Mouse (Mus musculus) hindbrain, postnatal 0 days (tissue): Measurements from ENCODE around the gene Mmab. TPM values are rescaled to one million over a fixed set of nuclear protein-coding genes. Genes with fewer than 3 reads are reported as not detected.

ENCODE experiments used
- ATAC-seq: fragments of 200-750 bp; cut with Nextera tagmentation; 2 replicates; pipeline ENCODE4 v1.8.0; 2017; ENCODE audit warnings: mild to moderate bottlenecking, moderate TSS enrichment, moderate library complexity
- DNase-seq: peaks from one replicate; pipeline ENCODE4 v3.0.0-alpha.2; 2015; ENCODE audit warnings: low spot score
- H3K27ac ChIP-seq: fragments of 300-500 bp; sonication (generic); 2 replicates; pipeline ENCODE4 v1.5.1; 2014; ENCODE audit warnings: mild to moderate bottlenecking
- H3K27me3 ChIP-seq: fragments of 300-500 bp; sonication (generic); 2 replicates; pipeline ENCODE4 v1.6.1; 2014; ENCODE audit warnings: low read length, mixed read lengths; ENCODE audit not compliant: insufficient read depth
- H3K36me3 ChIP-seq: fragments of 300-500 bp; sonication (generic); 2 replicates; pipeline ENCODE4 v1.6.1; 2014; ENCODE audit warnings: low read length, mixed read lengths; ENCODE audit not compliant: insufficient read depth
- H3K4me1 ChIP-seq: fragments of 300-500 bp; sonication (generic); 2 replicates; pipeline ENCODE4 v1.6.1; 2014; ENCODE audit warnings: antibody characterized with exemption, low read length, mixed read lengths; ENCODE audit not compliant: insufficient read depth
- H3K4me2 ChIP-seq: fragments of 300-500 bp; sonication (generic); 2 replicates; pipeline ENCODE4 v1.6.1; 2014; ENCODE audit warnings: low read depth, mild to moderate bottlenecking, low read length, moderate library complexity, mixed read lengths
- H3K4me3 ChIP-seq: fragments of 300-500 bp; sonication (generic); 2 replicates; pipeline ENCODE4 v1.5.1; 2014; ENCODE audit warnings: low read length
- H3K9ac ChIP-seq: fragments of 300-500 bp; sonication (generic); replicated peaks from 2 replicates; pipeline ENCODE4 v1.6.1; 2014; ENCODE audit warnings: mild to moderate bottlenecking, low read length, moderate library complexity, mixed read lengths
- H3K9me3 ChIP-seq: fragments of 300-500 bp; sonication (generic); 2 replicates; pipeline ENCODE4 v1.6.1; 2016; ENCODE audit warnings: low read length, mixed read lengths
- CTCF ChIP-seq: IDR thresholded peaks from 2 replicates; pipeline ENCODE4 v1.5.1; 2016; ENCODE audit warnings: antibody characterized with exemption, control low read depth, low read depth
- WGBS: fragments of 180-500 bp; shearing (Covaris S2); extraction: QIAGEN DNeasy Blood & Tissue Kit; methylation state at CpG from one replicate; pipeline ENCODE4 v1.1.7; 2014; 5-methylcytosine and 5-hydroxymethylcytosine counted together
- polyA plus RNA-seq: library from polyadenylated mRNA; unstranded; fragments of >200 nt; fragmentation: Nextera tagmentation; extraction: Ambion mirVana; gene quantifications from 2 replicates; pipeline ENCODE4 v1.2.1, GENCODE M21; 2015
- total RNA-seq: library from RNA; depleted of rRNA; stranded (reverse); fragments of >200 nt; gene quantifications from 2 replicates; pipeline ENCODE4 v1.2.3, GENCODE M21; 2014

The Mmab gene
- total and polyA plus RNA-seq, 2 experiments from 2014 or later = 36.8 to 39.1 TPM

DNA sequence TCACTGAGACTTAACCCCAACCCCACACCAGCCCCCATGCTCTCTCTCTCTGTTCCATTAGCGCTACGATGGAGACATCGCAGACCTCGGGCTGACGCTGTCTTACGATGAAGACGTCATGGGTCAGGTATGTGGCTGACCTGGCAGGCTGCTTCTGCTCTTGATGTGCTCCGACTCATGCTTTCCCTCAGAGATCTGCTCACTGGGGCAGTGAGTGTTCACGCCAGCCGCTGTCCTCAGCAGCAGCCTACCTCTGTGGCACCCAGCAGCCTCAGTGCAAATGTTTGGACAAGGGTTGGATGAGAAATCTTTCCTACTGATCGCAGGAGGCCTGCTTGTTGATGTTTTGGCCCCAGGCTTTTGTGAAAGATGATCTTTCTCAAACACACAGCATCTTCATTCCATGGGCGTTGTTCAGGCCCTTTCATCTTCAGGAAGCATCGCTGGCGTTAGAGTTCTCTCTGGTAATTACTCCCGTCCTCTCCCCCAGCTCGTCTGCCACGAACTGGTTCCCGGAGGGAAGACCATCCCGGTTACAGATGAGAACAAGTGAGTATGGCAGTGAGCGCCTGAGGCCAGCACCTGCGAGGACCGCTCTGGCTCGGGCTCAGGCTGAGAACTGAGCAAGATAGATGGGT lies 31.4 kb downstream of the Mmab start:
- H3K36me3 ChIP-seq = peaks cover 83% of the 10 kb centered on the region
- no peak for TF ChIP-seq CTCF
- no peak for DNase-seq
- no peak overlapping the region for H3K4me3 ChIP-seq
- ATAC-seq = no peak
- H3K4me2 ChIP-seq = no peak overlapping the region
- no peaks in the 10 kb centered on the region for H3K27me3 ChIP-seq
- WGBS = 84% methylated on average over 23 of the region's 23 CpGs
- no peaks in the 10 kb centered on the region for H3K9me3 ChIP-seq
- no peak overlapping the region for H3K27ac ChIP-seq
- no peak overlapping the region for H3K9ac ChIP-seq
- no peaks in the 10 kb centered on the region for H3K4me1 ChIP-seq

DNA sequence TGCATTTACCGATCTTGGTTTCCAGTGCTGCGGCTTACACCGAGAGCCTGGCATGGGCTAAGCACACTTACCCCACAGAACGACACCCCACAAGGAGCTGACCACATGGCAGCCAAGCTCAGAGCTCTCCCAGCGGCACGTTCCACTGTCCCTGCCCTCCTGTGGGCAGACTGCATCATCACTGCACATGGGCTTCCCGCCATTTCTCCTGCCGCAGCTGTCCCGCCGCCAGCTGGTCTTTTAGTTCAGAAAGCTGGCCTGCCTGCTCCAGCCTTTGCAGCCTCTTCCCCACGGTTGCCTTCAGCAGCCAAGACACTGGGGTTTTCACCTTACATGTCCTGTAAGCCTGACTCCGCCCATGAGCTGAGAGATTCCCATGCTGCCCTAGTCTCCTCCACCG lies 33.4 kb downstream of the Mmab start:
- TF ChIP-seq CTCF = no peak
- Histone ChIP-seq H3K36me3 (peaks cover 77% of the 10 kb centered on the region), H3K4me3 (no peak overlapping the region), H3K27ac (no peak overlapping the region), H3K4me1 (no peaks in the 10 kb centered on the region), H3K27me3 (no peaks in the 10 kb centered on the region), H3K9me3 (no peaks in the 10 kb centered on the region), H3K4me2 (no peak overlapping the region), H3K9ac (no peak overlapping the region)
- ATAC-seq (no peak), DNase-seq (no peak)
- 80% methylated on average over 13 of the region's 13 CpGs for WGBS

GRCm38 (mm10) chr5:114408846-114409245 lies 35.0 kb downstream of the Mmab start:
- Histone ChIP-seq H3K9ac (no peak overlapping the region), H3K4me2 (no peak overlapping the region), H3K27me3 (no peaks in the 10 kb centered on the region), H3K4me1 (no peaks in the 10 kb centered on the region), H3K36me3 (peaks cover 77% of the 10 kb centered on the region), H3K27ac (no peak overlapping the region), H3K9me3 (no peaks in the 10 kb centered on the region), H3K4me3 (no peak overlapping the region)
- WGBS = 96% methylated on average over 11 of the region's 11 CpGs
- no peak for DNase-seq
- ATAC-seq = no peak
- TF ChIP-seq CTCF = no peak

DNA sequence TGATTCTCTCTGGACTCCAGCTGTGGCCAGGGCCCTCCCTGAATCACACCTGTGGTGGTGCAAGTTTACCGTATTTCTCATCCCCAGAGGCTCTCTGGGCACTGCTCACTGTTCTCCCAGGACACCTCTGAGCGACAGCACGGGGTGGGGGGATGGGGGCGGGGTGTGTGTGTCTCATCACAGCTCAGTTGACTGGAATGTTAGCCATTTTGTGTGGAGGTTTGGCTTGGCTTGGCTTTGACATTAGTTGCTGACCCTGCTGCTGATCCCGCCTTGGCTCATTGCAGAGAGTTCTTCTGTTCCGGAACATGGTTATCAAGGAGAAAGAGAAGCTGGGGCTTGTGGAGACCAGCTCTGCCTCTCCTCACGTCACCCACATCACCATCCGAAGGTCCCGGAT lies 36.0 kb downstream of the Mmab start:
- 86% methylated on average over 9 of the region's 9 CpGs for WGBS
- TF ChIP-seq CTCF = no peak
- Histone ChIP-seq H3K9me3 (no peaks in the 10 kb centered on the region), H3K4me2 (no peak overlapping the region), H3K27me3 (no peaks in the 10 kb centered on the region), H3K27ac (peak overlapping the region; percentile 36; the same call in 1 of the 2 replicates), H3K4me3 (no peak overlapping the region), H3K9ac (no peak overlapping the region), H3K4me1 (no peaks in the 10 kb centered on the region), H3K36me3 (peaks cover 84% of the 10 kb centered on the region)
- ATAC-seq = no peak
- no peak for DNase-seq

DNA sequence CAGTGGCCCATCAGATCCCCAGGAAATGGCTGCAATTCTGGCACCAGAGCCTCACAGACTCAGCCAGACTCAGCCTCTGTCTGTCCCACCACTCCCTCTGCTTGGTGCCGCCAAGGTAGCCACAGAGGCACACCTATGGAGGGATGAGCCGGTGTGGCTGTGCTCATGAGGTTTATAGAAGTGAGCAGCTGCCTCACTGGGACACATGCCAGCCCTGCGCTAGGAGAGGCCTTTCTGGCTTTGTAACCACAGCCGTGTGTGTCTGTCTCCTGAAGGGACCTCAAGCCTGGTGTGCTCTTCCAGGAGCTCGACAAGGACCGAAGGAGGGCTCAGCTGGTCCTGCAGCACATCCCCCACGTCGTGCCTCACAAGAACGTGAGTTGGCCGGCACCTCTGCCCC lies 36.6 kb downstream of the Mmab start:
- no peaks in the 10 kb centered on the region for H3K27me3 ChIP-seq
- H3K9me3 ChIP-seq = no peaks in the 10 kb centered on the region
- TF ChIP-seq CTCF = no peak
- peak; percentile 56 for DNase-seq
- no peak overlapping the region for H3K4me3 ChIP-seq
- H3K9ac ChIP-seq = no peak overlapping the region
- no peak overlapping the region for H3K4me2 ChIP-seq
- no peaks in the 10 kb centered on the region for H3K4me1 ChIP-seq
- ATAC-seq = no peak
- H3K27ac ChIP-seq = peak overlapping the region; percentile 36; the same call in 1 of the 2 replicates
- WGBS = 56% methylated on average over 10 of the region's 10 CpGs
- H3K36me3 ChIP-seq = peaks cover 84% of the 10 kb centered on the region

- ATAC-seq (no peak), DNase-seq (no peak)
- Histone ChIP-seq H3K4me2 (no peak overlapping the region), H3K4me1 (no peaks in the 10 kb centered on the region), H3K4me3 (no peak overlapping the region), H3K9me3 (no peaks in the 10 kb centered on the region), H3K27me3 (no peaks in the 10 kb centered on the region), H3K27ac (0 out of 2 replicates have a peak overlapping the region, but pooled peaks have one; percentile 36), H3K36me3 (peaks cover 84% of the 10 kb centered on the region), H3K9ac (no peak overlapping the region)
- no peak for TF ChIP-seq CTCF
- WGBS = 83% methylated on average over 14 of the region's 14 CpGs
Observed at GRCm38 (mm10) chr5:114406592-114406991, 37.3 kb downstream of the Mmab start.

DNA sequence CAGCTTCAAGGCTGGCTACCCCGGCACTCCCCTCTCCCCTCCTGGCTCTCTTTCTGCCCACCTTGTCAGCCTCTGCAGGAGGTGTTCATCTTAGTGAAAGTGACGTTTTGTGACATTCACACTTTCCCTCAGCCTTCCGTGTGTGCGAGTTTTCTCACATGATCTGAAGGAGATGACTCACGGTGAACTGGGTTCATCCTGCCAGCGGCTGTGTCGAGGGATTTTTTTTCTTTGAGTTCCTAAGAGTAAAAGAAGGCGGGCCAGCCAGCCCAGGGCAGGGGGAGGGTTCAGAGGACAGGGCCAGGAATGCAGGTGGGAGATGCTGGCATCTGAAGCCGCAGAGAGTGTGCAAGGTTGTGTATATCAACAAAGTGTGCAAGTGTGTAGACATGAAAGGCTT lies 50.7 kb downstream of the Mmab start:
- H3K4me2 ChIP-seq = no peak overlapping the region
- H3K9ac ChIP-seq = no peak overlapping the region
- no peak overlapping the region for H3K27ac ChIP-seq
- no peaks in the 10 kb centered on the region for H3K9me3 ChIP-seq
- no peaks in the 10 kb centered on the region for H3K4me1 ChIP-seq
- H3K4me3 ChIP-seq = no peak overlapping the region
- DNase-seq (no peak), ATAC-seq (no peak)
- 85% methylated on average over 9 of the region's 9 CpGs for WGBS
- H3K36me3 ChIP-seq = peaks cover 62% of the 10 kb centered on the region
- H3K27me3 ChIP-seq = no peaks in the 10 kb centered on the region
- TF ChIP-seq CTCF = no peak
